Mouse (Mus musculus) small intestine, adult 2 months (tissue): ENCODE measurements around the gene Palm.

Experiments used
- CTCF ChIP-seq: fragments of 200-500 bp; IDR thresholded peaks from 2 replicates; pipeline ENCODE4 v1.5.1; 2012; ENCODE audit warnings: low read depth, mild to moderate bottlenecking, control low read depth, inconsistent platforms, low read length, moderate library complexity, mixed read lengths; ENCODE audit not compliant: insufficient replicate concordance, insufficient read length; ENCODE audit errors: extremely low read depth
- POLR2A ChIP-seq: fragments of 200-500 bp; IDR thresholded peaks from 2 replicates; pipeline ENCODE4 v1.6.1; 2012; ENCODE audit warnings: low read depth, mild to moderate bottlenecking, control low read depth, inconsistent platforms, low read length, moderate library complexity

GRCm38 (mm10) chr10:79832786-79833181, 39.4 kb downstream of the Palm start:
- TF ChIP-seq CTCF = no peak
- no peak for TF ChIP-seq POLR2A
